Mouse (Mus musculus): Measurements from ENCODE around the gene Tagln. TPM values are rescaled to one million over a fixed set of nuclear protein-coding genes. Genes with fewer than 3 reads are reported as not detected.
A peak's percentile ranks its signal among the peaks of the same experiment; 100 is the strongest.

Tagln gene
- polyA plus RNA-seq, 1 experiment: 18.3 TPM

DNA sequence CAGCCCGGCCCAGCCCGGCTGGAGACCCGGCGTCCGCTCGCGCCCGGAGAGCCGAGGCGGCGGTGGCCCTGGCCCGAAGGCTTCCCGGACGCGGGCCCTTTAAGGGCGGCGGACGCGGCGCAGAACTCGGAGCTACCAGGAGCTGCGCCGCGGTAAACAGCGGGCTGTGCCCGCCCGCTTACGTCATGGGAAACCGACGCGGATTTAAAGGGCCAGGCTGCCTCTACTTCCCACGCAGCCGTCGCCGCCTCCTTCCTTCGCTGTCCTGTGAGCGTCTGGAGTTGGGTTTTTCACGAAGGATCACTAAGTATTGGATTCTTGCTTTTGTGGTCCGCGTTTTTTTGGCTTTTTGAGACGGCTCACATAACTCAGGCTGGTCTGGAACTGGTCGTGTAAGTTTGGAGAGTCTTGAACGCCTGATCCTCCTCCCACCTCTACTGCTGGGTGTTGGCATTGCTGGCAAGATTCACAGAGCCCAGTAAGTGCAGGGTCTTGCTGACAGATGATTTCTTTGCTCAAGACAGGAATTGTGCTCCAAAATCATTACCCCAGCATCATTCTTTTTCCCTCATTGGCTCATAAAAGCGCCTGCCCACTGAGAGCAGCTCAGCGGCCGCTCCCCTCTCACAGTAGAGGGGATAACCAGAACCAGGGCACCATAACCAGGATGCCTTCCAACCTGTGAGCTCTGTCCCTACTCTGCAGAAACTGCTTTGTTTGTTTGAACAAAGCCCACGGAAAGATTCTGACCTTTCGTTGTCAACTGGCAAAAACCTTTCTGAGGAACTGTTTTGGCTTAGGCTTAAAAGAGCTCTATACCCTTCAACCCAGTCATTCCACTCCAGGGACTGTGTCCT lies 19.5 kb upstream of the Tagln start, which contains the start of gene Sidt2:
TSS of gene Sidt2 (minus strand) at position 152 of the 857 bp plus-strand sequence.
- Histone ChIP-seq H3K27me3 (ENCODE audit: control insufficient read depth, insufficient read depth, low read length) (no peaks in the 10 kb centered on the region), H3K36me3 (ENCODE audit: control insufficient read depth, insufficient read depth, low read length) (peaks cover 2% of the 10 kb centered on the region; the same call in 1 of the 2 replicates), H3K4me3 (ENCODE audit: control insufficient read depth, low read depth, low read length) (peak within 1 kb of the TSS; percentile 89), H3K27ac (ENCODE audit: control insufficient read depth, insufficient read depth, low read depth, low read length) (peak within 1 kb of the TSS; percentile 94), H3K4me1 (ENCODE audit: control insufficient read depth, insufficient read depth, low read length) (peaks cover 3% of the 10 kb centered on the region)
- TF ChIP-seq CTCF (IDR thresholded peaks at IDR 0.05; ENCODE audit: control insufficient read depth, insufficient read depth, insufficient replicate concordance, low read depth, low read length) (no peak), POLR2A (IDR thresholded peaks at IDR 0.05; ENCODE audit: control insufficient read depth, low read depth, low read length) (peak; percentile 64; the same call in 1 of the 2 replicates)

DNA sequence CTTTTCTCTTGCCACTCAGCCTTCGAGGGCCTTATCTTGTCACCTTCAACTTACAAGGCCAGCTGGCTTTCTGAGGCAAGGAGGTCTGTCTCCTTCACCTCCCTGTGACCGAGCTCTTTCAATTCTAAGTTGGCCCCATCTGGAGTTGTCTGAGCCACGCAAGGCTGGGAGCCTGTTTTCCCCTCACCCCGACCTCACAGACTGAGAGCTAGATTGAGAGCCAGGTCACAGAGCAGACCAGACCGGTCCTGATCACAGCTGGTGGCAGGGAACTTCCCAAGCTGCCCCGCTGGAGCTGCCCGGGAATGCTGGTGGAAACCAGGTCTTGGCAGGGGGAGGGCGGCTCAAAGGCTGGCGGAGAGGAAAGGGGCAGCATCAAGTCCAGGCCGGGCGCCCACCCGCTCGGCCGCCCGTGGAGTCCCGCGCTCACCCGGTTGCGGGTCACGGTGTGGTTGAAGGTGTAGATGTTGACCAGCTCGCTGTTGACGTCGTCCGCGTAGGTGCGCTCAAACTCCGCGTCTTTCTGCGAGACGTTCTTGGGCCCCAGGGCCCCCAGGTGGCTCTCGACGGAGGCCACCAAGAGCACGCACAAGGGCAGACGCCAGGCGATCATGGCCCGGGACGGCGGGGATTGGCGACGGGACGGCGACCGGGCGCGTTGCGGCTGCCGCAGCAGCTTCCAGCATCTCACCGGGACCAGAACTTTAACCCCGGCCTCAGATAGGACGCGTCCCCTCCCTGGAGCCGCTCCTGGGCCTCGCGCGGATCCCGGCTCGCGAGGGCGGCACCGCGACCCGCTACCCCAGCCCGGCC lies 18.6 kb upstream of the Tagln start:
- Histone ChIP-seq H3K4me3 (ENCODE audit: control insufficient read depth, low read depth, low read length) (peak overlapping the region; percentile 89), H3K4me1 (ENCODE audit: control insufficient read depth, insufficient read depth, low read length) (peaks cover 3% of the 10 kb centered on the region), H3K36me3 (ENCODE audit: control insufficient read depth, insufficient read depth, low read length) (peaks cover 2% of the 10 kb centered on the region; the same call in 1 of the 2 replicates), H3K27ac (ENCODE audit: control insufficient read depth, insufficient read depth, low read depth, low read length) (peak overlapping the region; percentile 94), H3K27me3 (ENCODE audit: control insufficient read depth, insufficient read depth, low read length) (no peaks in the 10 kb centered on the region)
- no peak for TF ChIP-seq CTCF (IDR thresholded peaks at IDR 0.05; ENCODE audit: control insufficient read depth, insufficient read depth, insufficient replicate concordance, low read depth, low read length)
- TF ChIP-seq POLR2A (IDR thresholded peaks at IDR 0.05; ENCODE audit: control insufficient read depth, low read depth, low read length): no peak; the same call in 1 of the 2 replicates

DNA sequence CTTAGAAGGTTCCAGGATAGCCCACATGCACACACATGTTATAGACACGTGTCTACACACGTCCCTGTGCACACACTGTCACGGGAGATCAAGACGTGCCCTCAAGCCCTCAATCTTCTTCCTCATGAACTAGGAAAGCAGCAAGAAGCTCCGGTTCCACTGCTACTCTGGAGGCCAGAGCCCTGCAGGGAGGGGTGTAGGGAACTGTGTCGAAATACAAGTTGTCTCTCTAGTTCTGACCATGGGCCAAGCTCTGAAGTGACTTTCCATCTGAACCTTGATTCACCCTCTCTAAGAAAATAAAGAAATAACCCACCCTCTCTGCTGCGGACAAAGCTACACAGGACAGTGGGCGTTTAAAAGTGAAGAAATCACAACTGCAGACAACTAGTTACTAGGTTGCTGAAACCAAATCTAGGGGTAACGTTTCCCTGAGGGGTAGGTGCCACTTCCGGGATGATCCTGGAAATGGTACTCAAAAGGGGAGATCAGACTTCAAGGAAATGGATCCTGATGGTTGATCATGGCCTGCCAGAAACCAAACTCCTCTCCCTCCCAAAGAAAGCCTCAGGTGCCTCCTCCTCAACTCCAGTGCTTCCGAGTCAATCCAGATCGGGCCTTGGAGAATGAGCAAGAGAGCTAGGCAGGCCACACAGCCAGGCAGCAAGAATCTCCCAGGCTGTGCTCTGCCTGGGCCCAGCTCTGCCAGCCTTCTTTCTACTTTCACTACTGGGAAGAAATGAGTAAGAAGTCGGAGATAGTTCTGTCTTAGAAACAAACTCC lies 17.8 kb upstream of the Tagln start:
- peak overlapping the region; percentile 94 for H3K27ac ChIP-seq (ENCODE audit: control insufficient read depth, insufficient read depth, low read depth, low read length)
- TF ChIP-seq POLR2A (IDR thresholded peaks at IDR 0.05; ENCODE audit: control insufficient read depth, low read depth, low read length) (no peak), CTCF (IDR thresholded peaks at IDR 0.05; ENCODE audit: control insufficient read depth, insufficient read depth, insufficient replicate concordance, low read depth, low read length) (no peak)
- H3K27me3 ChIP-seq (ENCODE audit: control insufficient read depth, insufficient read depth, low read length): no peaks in the 10 kb centered on the region
- H3K4me1 ChIP-seq (ENCODE audit: control insufficient read depth, insufficient read depth, low read length): peaks cover 3% of the 10 kb centered on the region
- H3K4me3 ChIP-seq (ENCODE audit: control insufficient read depth, low read depth, low read length): peak overlapping the region; percentile 89
- H3K36me3 ChIP-seq (ENCODE audit: control insufficient read depth, insufficient read depth, low read length): peaks cover 2% of the 10 kb centered on the region; the same call in 1 of the 2 replicates

DNA sequence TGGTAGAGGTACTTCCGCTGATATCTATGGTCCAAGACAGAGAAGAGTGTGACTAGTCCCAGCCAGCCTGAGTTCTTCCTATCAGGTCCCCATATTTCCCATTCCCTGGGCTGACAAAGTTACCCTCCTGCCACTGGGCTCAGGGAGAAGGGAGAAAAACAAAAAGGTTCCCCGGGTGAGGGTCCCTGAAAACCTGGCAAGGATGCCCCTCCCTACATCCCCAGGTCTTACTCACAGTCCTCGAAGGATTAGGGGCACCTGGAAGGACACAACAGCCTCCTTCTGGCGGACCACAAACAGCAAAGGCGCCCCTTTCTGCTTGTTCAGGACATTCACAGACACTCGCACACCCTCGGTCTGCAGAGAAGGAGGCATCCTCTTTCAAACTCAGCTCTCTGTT lies 17.0 kb upstream of the Tagln start:
- no peak overlapping the region; the same call in 1 of the 2 replicates for H3K4me3 ChIP-seq (ENCODE audit: control insufficient read depth, low read depth, low read length)
- H3K27me3 ChIP-seq (ENCODE audit: control insufficient read depth, insufficient read depth, low read length): no peaks in the 10 kb centered on the region
- H3K4me1 ChIP-seq (ENCODE audit: control insufficient read depth, insufficient read depth, low read length): peaks cover 3% of the 10 kb centered on the region
- H3K27ac ChIP-seq (ENCODE audit: control insufficient read depth, insufficient read depth, low read depth, low read length): no peak overlapping the region
- H3K36me3 ChIP-seq (ENCODE audit: control insufficient read depth, insufficient read depth, low read length): peaks cover 2% of the 10 kb centered on the region; the same call in 1 of the 2 replicates
- TF ChIP-seq POLR2A (IDR thresholded peaks at IDR 0.05; ENCODE audit: control insufficient read depth, low read depth, low read length) (no peak), CTCF (IDR thresholded peaks at IDR 0.05; ENCODE audit: control insufficient read depth, insufficient read depth, insufficient replicate concordance, low read depth, low read length) (no peak)

DNA sequence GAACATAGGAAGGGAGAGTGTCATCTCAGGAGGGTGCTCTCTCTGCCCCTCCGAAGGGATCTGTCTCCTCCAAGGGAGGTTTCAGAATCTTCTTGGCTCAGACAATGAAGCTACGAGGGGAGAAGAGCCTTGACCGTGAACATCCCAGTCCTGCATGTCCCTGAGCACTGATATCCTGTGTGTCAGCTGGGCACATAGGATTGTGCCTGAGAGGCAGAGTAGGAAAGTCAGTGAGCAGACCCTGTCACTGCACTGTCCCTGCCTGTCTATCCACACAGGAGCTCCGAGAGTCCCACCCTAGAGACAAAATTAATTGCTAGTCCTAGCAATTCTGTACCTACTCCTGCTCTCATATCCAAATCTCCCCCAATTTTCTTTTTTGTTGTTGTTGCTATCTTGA lies 16.2 kb upstream of the Tagln start:
- Histone ChIP-seq H3K27ac (ENCODE audit: control insufficient read depth, insufficient read depth, low read depth, low read length) (no peak overlapping the region), H3K4me1 (ENCODE audit: control insufficient read depth, insufficient read depth, low read length) (peaks cover 3% of the 10 kb centered on the region), H3K4me3 (ENCODE audit: control insufficient read depth, low read depth, low read length) (no peak overlapping the region), H3K36me3 (ENCODE audit: control insufficient read depth, insufficient read depth, low read length) (peaks cover 2% of the 10 kb centered on the region; the same call in 1 of the 2 replicates), H3K27me3 (ENCODE audit: control insufficient read depth, insufficient read depth, low read length) (no peaks in the 10 kb centered on the region)
- no peak for TF ChIP-seq POLR2A (IDR thresholded peaks at IDR 0.05; ENCODE audit: control insufficient read depth, low read depth, low read length)
- no peak for TF ChIP-seq CTCF (IDR thresholded peaks at IDR 0.05; ENCODE audit: control insufficient read depth, insufficient read depth, insufficient replicate concordance, low read depth, low read length)

DNA sequence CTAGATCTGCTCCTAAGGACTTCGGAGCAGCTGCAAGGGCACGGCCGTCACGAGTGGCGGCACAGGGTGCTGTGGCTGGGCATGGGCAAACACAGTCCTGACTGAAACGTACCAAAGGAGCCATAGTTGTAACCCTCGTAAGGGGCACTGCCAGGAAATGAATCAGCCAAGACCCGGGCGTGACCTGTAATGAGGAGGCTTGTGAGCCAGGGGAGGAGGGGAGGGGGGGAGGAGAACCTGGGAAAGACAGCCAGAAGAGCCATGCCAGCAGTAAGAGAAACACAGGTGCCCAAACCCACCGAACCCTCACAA lies 11.0 kb upstream of the Tagln start:
- no peak for TF ChIP-seq CTCF (IDR thresholded peaks at IDR 0.05; ENCODE audit: control insufficient read depth, insufficient read depth, insufficient replicate concordance, low read depth, low read length)
- no peak for TF ChIP-seq POLR2A (IDR thresholded peaks at IDR 0.05; ENCODE audit: control insufficient read depth, low read depth, low read length)
- H3K36me3 ChIP-seq (ENCODE audit: control insufficient read depth, insufficient read depth, low read length): no peaks in the 10 kb centered on the region; the same call in 1 of the 2 replicates
- no peaks in the 10 kb centered on the region for H3K27me3 ChIP-seq (ENCODE audit: control insufficient read depth, insufficient read depth, low read length)
- no peak overlapping the region for H3K4me3 ChIP-seq (ENCODE audit: control insufficient read depth, low read depth, low read length)
- no peak overlapping the region for H3K27ac ChIP-seq (ENCODE audit: control insufficient read depth, insufficient read depth, low read depth, low read length)
- no peaks in the 10 kb centered on the region; the same call in 1 of the 2 replicates for H3K4me1 ChIP-seq (ENCODE audit: control insufficient read depth, insufficient read depth, low read length)
